Mouse (Mus musculus): Measurements from ENCODE around the gene Plcb1.

DNA sequence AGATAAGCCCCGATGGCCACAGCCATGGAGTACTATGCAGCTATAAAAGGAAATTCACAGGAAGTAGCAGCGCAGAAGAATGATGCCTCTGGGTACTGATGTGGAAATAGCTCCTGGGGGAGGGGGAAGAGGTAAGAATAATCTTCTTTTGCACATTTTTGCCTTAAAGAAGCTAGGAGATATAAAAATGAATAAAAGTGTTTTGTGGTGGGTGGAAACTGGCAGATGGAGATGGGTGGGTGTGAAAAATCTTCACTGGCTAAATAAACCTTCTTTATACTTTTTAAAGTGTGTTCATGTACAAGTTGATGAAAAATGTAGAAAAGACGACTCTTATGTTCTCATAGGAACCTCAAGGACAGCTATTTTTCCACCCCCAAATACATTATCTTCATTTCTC is 60.7 kb downstream of the Plcb1 start:
- TF ChIP-seq CTCF (IDR thresholded peaks at IDR 0.05; ENCODE audit: insufficient read depth, low read length) (no peak), POLR2A (IDR thresholded peaks at IDR 0.05; ENCODE audit: borderline replicate concordance, extremely low read depth, low read depth, low read length) (no peak)

Measured in lung, adult 2 months (tissue).